Mouse (Mus musculus) midbrain, postnatal 0 days (tissue): Measurements from ENCODE around the gene Mlst8. TPM values are rescaled to one million over a fixed set of nuclear protein-coding genes. Genes with fewer than 3 reads are reported as not detected.
A peak's percentile ranks its signal among the peaks of the same experiment; 100 is the strongest.

Experiments used
- ATAC-seq: fragments of 200-750 bp; cut with Nextera tagmentation; 2 replicates; pipeline ENCODE4 v1.8.0; 2017; ENCODE audit warnings: moderate number of reproducible peaks, mild to moderate bottlenecking, moderate TSS enrichment, moderate library complexity; ENCODE audit not compliant: low FRiP score
- DNase-seq: peaks from one replicate; pipeline ENCODE4 v3.0.0-alpha.2; 2015; ENCODE audit warnings: low spot score
- H3K27ac ChIP-seq: fragments of 300-500 bp; sonication (generic); 2 replicates; pipeline ENCODE4 v1.5.1; 2014; ENCODE audit warnings: low read depth, mild to moderate bottlenecking, low read length, mixed read lengths
- H3K27me3 ChIP-seq: fragments of 300-500 bp; sonication (generic); 2 replicates; pipeline ENCODE4 v1.6.1; 2014; ENCODE audit warnings: low read length, control low read depth, mixed read lengths; ENCODE audit not compliant: insufficient read depth
- H3K36me3 ChIP-seq: fragments of 300-500 bp; sonication (generic); 2 replicates; pipeline ENCODE4 v1.6.1; 2014; ENCODE audit warnings: low read length, control low read depth, mixed read lengths; ENCODE audit not compliant: insufficient read depth
- H3K4me1 ChIP-seq: fragments of 300-500 bp; sonication (generic); 2 replicates; pipeline ENCODE4 v1.6.1; 2014; ENCODE audit warnings: mild to moderate bottlenecking, control low read depth, antibody characterized with exemption, low read length, mixed read lengths; ENCODE audit not compliant: insufficient read depth
- H3K4me2 ChIP-seq: fragments of 300-500 bp; sonication (generic); 2 replicates; pipeline ENCODE4 v1.6.1; 2014; ENCODE audit warnings: low read depth, mild to moderate bottlenecking, low read length, mixed read lengths; ENCODE audit not compliant: poor library complexity, severe bottlenecking
- H3K4me3 ChIP-seq: fragments of 300-500 bp; sonication (generic); 2 replicates; pipeline ENCODE4 v1.5.1; 2014; ENCODE audit warnings: low read depth, mild to moderate bottlenecking, low read length, moderate library complexity
- H3K9ac ChIP-seq: fragments of 300-500 bp; sonication (generic); replicated peaks from 2 replicates; pipeline ENCODE4 v1.6.1; 2014; ENCODE audit warnings: mild to moderate bottlenecking, low read length, moderate library complexity, mixed read lengths; ENCODE audit not compliant: poor library complexity, severe bottlenecking
- H3K9me3 ChIP-seq: fragments of 300-500 bp; sonication (generic); 2 replicates; pipeline ENCODE4 v1.6.1; 2016; ENCODE audit warnings: low read length, control low read depth
- CTCF ChIP-seq: IDR thresholded peaks from 2 replicates; pipeline ENCODE4 v1.5.1; 2016; ENCODE audit warnings: antibody characterized with exemption, mild to moderate bottlenecking
- WGBS: fragments of 180-500 bp; shearing (Covaris S2); extraction: QIAGEN DNeasy Blood & Tissue Kit; methylation state at CpG from one replicate; pipeline ENCODE4 v1.1.7; 2014; 5-methylcytosine and 5-hydroxymethylcytosine counted together
- polyA plus RNA-seq: library from polyadenylated mRNA; unstranded; fragments of >200 nt; fragmentation: Nextera tagmentation; extraction: Ambion mirVana; gene quantifications from 2 replicates; pipeline ENCODE4 v1.2.1, GENCODE M21; 2015
- total RNA-seq: library from RNA; depleted of rRNA; stranded (reverse); fragments of >200 nt; gene quantifications from 2 replicates; pipeline ENCODE4 v1.2.3, GENCODE M21; 2014

Mlst8 gene
- total and polyA plus RNA-seq, 2 experiments from 2014 or later: 28.4 to 51.8 TPM

DNA sequence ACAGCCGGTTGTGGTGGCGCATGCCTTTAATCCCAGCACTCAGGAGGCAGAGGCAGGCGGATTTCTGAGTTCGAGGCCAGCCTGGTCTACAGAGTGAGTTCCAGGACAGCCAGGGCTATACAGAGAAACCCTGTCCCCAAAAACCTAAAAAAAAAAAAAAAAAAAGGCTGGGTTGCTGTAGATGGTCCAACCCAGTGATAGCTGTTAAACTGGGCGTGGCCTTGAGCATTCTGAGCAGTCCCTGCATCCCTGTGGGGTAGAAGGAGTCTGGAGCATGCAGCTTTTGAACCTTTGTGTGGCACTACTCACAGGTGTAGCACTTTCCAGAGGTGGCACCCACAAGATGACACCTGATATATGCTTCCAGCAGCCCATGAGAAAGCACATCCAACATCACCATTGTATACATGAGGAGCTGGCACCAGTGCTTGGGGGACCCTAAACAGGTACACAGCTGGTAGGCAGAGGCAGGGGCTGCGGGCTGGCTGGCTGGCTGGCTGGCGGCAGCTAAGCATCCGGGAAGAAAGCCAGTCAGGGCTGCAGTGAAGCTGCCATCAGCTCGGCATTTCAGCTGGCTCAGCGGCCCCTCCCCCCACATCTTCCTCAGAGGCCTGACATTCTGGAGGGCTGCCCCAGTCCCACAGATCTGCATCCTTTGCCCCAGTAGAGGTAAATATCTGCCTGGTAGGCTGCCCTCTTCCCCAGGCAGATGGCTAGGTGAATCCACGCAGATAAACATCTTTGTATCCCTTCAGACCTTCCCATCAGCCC, 6.4 kb upstream of the Mlst8 start:
- TF ChIP-seq CTCF: no peak
- Histone ChIP-seq H3K36me3 (no peaks in the 10 kb centered on the region), H3K4me3 (no peak overlapping the region), H3K27ac (no peak overlapping the region), H3K4me1 (peaks cover 12% of the 10 kb centered on the region; the same call in 1 of the 2 replicates), H3K27me3 (no peaks in the 10 kb centered on the region), H3K9ac (no peak overlapping the region; the same call in 1 of the 2 replicates), H3K4me2 (no peak overlapping the region), H3K9me3 (no peaks in the 10 kb centered on the region)
- DNase-seq: peak; percentile 62
- WGBS: 40% methylated on average over 11 of the region's 11 CpGs
- no peak for ATAC-seq

- WGBS: 73% methylated on average over 3 of the region's 3 CpGs
These were observed 4.6 kb upstream of the Mlst8 start for GRCm38 (mm10) chr17:24483495-24483894.

GRCm38 (mm10) chr17:24481027-24481815, 2.3 kb upstream of the Mlst8 start:
- DNase-seq: no peak
- H3K4me2 ChIP-seq: no peak overlapping the region
- 95% methylated on average over 20 of the region's 20 CpGs for WGBS
- H3K4me3 ChIP-seq: no peak overlapping the region
- peaks cover 6% of the 10 kb centered on the region; the same call in 1 of the 2 replicates for H3K4me1 ChIP-seq
- H3K9me3 ChIP-seq: no peaks in the 10 kb centered on the region
- no peak overlapping the region for H3K9ac ChIP-seq
- H3K27me3 ChIP-seq: no peaks in the 10 kb centered on the region
- H3K36me3 ChIP-seq: peaks cover 12% of the 10 kb centered on the region
- TF ChIP-seq CTCF: no peak
- no peak overlapping the region for H3K27ac ChIP-seq
- no peak for ATAC-seq

More at GRCm38 (mm10) chr17:24483495-24483894, 4.6 kb upstream of the Mlst8 start:
- no peaks in the 10 kb centered on the region for H3K9me3 ChIP-seq
- H3K4me3 ChIP-seq: no peak overlapping the region
- no peak for ATAC-seq
- H3K27me3 ChIP-seq: no peaks in the 10 kb centered on the region
- no peaks in the 10 kb centered on the region for H3K36me3 ChIP-seq
- H3K4me2 ChIP-seq: no peak overlapping the region
- no peak overlapping the region for H3K27ac ChIP-seq
- no peak overlapping the region for H3K9ac ChIP-seq
- no peak for TF ChIP-seq CTCF
- no peak for DNase-seq
- 0 out of 2 replicates have a peak, but pooled peaks cover 6% of the 10 kb centered on the region for H3K4me1 ChIP-seq

DNA sequence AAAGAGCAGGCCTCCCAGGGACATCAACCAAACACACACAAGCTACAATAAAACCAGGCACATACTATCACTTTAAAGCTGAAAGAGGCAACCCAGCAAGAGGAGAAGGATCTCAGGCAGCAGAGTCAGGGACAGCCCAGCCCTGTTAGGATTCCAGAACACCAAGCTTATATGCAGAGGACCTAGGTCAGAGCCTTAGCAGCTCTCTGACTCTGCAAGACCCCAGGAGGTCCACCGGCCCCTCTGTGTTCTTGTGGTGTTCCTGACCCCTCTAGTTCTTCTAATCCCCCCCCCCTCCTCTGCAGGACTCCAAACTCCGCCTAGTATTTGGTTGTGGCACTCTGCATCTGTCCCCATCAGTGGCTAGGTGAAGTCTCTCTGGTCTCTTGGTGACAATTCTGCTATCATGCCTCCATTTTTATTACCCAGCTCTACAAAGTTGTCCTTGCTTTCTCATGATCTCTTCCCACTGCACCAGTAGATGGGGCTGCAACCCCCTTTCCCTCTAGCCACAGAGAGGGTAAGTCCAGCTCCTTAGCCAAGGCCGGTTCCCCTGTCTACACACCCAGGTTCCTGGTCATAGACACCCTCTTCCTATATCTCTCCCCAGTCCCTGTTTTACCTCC, 1.4 kb upstream of the Mlst8 start:
- DNase-seq (no peak), ATAC-seq (no peak)
- TF ChIP-seq CTCF: peak; percentile 56
- Histone ChIP-seq H3K9ac (no peak overlapping the region), H3K9me3 (no peaks in the 10 kb centered on the region), H3K36me3 (peaks cover 21% of the 10 kb centered on the region), H3K4me1 (peaks cover 5% of the 10 kb centered on the region; the same call in 1 of the 2 replicates), H3K27ac (no peak overlapping the region), H3K4me2 (no peak overlapping the region), H3K4me3 (no peak overlapping the region), H3K27me3 (no peaks in the 10 kb centered on the region)
- 36% methylated on average over 3 of the region's 3 CpGs for WGBS

- 17% methylated on average over 1 of the region's 1 CpGs for WGBS
- H3K4me3 ChIP-seq: peak overlapping the region; percentile 56
- H3K4me2 ChIP-seq: no peak overlapping the region
- peaks cover 3% of the 10 kb centered on the region; the same call in 1 of the 2 replicates for H3K4me1 ChIP-seq
- no peak for ATAC-seq
- TF ChIP-seq CTCF: no peak
- H3K9me3 ChIP-seq: no peaks in the 10 kb centered on the region
- no peak for DNase-seq
- H3K9ac ChIP-seq: no peak overlapping the region
- H3K27me3 ChIP-seq: no peaks in the 10 kb centered on the region
- H3K27ac ChIP-seq: no peak overlapping the region
- H3K36me3 ChIP-seq: peaks cover 28% of the 10 kb centered on the region
These were observed 553 bp upstream of the Mlst8 start for GRCm38 (mm10) chr17:24479431-24479830.
